Mouse (Mus musculus) midbrain, embryonic 14.5 days (tissue): Measurements from ENCODE around the gene Lias. TPM values are rescaled to one million over a fixed set of nuclear protein-coding genes. Genes with fewer than 3 reads are reported as not detected.

Experiments used
- ATAC-seq: fragments of 200-750 bp; cut with Nextera tagmentation; 2 replicates; pipeline ENCODE4 v1.8.0; 2017; ENCODE audit warnings: moderate number of reproducible peaks, moderate library complexity; ENCODE audit not compliant: low FRiP score, low TSS enrichment
- DNase-seq: peaks from one replicate; pipeline ENCODE4 v3.0.0-alpha.2; 2015
- H3K27ac ChIP-seq: fragments of 300-500 bp; sonication (generic); replicated peaks from 2 replicates; pipeline ENCODE4 v1.5.1; 2014; ENCODE audit warnings: mild to moderate bottlenecking, low read depth, low read length, moderate library complexity
- H3K27me3 ChIP-seq: fragments of 300-500 bp; sonication (generic); 2 replicates; pipeline ENCODE4 v1.6.1; 2014; ENCODE audit warnings: low read length, control low read depth, mixed read lengths; ENCODE audit not compliant: control insufficient read depth, insufficient read depth
- H3K36me3 ChIP-seq: fragments of 300-500 bp; sonication (generic); 2 replicates; pipeline ENCODE4 v1.6.1; 2014; ENCODE audit warnings: low read length, control low read depth; ENCODE audit not compliant: control insufficient read depth, insufficient read depth
- H3K4me1 ChIP-seq: fragments of 300-500 bp; sonication (generic); 2 replicates; pipeline ENCODE4 v1.6.1; 2014; ENCODE audit warnings: mild to moderate bottlenecking, antibody characterized with exemption, low read length, control low read depth; ENCODE audit not compliant: control insufficient read depth, insufficient read depth
- H3K4me2 ChIP-seq: fragments of 300-500 bp; sonication (generic); 2 replicates; pipeline ENCODE4 v1.6.1; 2014; ENCODE audit warnings: mild to moderate bottlenecking, low read length, moderate library complexity
- H3K4me3 ChIP-seq: fragments of 300-500 bp; sonication (generic); replicated peaks from 2 replicates; pipeline ENCODE4 v1.5.1; 2014; ENCODE audit warnings: low read depth, low read length
- H3K9ac ChIP-seq: fragments of 300-500 bp; sonication (generic); replicated peaks from 2 replicates; pipeline ENCODE4 v1.6.1; 2014; ENCODE audit warnings: mild to moderate bottlenecking, low read length, moderate library complexity
- H3K9me3 ChIP-seq: fragments of 300-500 bp; sonication (generic); 2 replicates; pipeline ENCODE4 v1.6.1; 2016; ENCODE audit warnings: low read length, control low read depth, mixed read lengths; ENCODE audit not compliant: control insufficient read depth
- WGBS: fragments of 180-500 bp; shearing (Covaris S2); extraction: QIAGEN DNeasy Blood & Tissue Kit; methylation state at CpG from one replicate; pipeline ENCODE4 v1.1.7; 2014; 5-methylcytosine and 5-hydroxymethylcytosine counted together
- polyA plus RNA-seq: library from polyadenylated mRNA; unstranded; fragments of >200 nt; fragmentation: Nextera tagmentation; extraction: Ambion mirVana; gene quantifications from 2 replicates; pipeline ENCODE4 v1.2.1, GENCODE M21; 2014

The Lias gene
- polyA plus RNA-seq, 1 experiment from 2014 or later = 66.2 TPM

DNA sequence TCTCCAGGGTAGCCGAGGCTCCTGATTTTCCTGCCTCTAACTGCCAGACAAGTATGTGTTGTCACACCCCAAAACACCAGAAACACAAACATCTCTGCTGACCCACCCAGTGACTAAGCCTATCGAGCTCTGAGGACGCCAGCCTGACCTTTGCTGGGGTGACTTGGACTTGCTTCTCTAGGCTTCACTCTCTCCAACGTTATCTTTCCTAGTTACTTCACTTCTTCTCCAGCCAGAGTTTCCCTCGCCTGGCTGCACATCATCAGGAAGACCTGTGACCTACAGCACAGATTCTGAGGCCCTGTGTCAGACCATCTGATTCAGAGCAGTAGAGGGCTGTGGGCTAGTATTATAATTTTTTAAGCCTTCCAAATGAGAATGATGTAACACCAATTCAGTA, 63.5 kb downstream of the Lias start:
- DNase-seq (no peak), ATAC-seq (no peak)
- H3K9ac ChIP-seq = no peak overlapping the region
- no peak overlapping the region for H3K4me3 ChIP-seq
- WGBS = 80% methylated on average over 5 of the region's 5 CpGs
- no peaks in the 10 kb centered on the region for H3K4me1 ChIP-seq
- H3K4me2 ChIP-seq = no peak overlapping the region
- no peak overlapping the region for H3K27ac ChIP-seq
- H3K27me3 ChIP-seq = no peaks in the 10 kb centered on the region
- no peaks in the 10 kb centered on the region for H3K9me3 ChIP-seq
- H3K36me3 ChIP-seq = peaks cover 44% of the 10 kb centered on the region

DNA sequence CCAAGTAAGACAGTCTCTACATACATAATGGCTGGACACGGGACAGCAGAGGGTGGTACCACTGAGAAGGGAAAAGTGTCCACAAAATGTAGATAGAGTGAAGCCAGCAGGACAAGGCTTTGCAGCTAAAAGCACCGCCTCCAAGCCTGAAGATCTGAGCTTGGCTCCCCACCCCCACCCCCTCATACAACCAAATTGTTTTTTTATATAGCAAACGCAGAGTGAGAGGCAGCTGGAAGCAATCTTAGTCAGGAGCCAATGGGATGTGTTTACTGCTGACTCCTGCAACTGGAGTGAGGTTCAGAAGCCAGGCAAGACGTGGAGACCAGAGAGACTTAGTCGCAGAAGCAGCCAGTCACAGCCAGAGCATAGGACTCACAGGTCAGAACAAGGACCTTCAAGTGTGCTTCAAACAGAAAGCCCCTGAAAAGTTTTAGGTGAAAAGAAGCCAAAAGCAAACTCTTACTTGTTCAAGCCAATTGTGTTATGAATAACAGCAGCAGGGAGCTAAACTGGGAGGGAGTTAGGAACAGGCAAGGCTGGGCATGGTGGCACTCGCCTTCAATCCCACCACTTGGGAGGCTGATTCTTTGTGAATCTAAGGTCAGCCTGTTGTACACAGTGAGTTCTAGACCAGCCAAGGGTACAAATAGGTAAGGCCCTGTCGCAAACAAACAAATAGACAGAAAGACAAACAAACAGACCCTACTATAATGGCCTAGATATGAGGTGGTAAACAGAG, 66.0 kb downstream of the Lias start:
- H3K4me1 ChIP-seq = no peaks in the 10 kb centered on the region
- no peaks in the 10 kb centered on the region for H3K9me3 ChIP-seq
- H3K27ac ChIP-seq = no peak overlapping the region
- H3K36me3 ChIP-seq = peaks cover 35% of the 10 kb centered on the region
- H3K4me3 ChIP-seq = no peak overlapping the region
- ATAC-seq (no peak), DNase-seq (no peak)
- 67% methylated on average over 7 of the region's 7 CpGs for WGBS
- H3K9ac ChIP-seq = no peak overlapping the region
- H3K4me2 ChIP-seq = no peak overlapping the region
- H3K27me3 ChIP-seq = no peaks in the 10 kb centered on the region

DNA sequence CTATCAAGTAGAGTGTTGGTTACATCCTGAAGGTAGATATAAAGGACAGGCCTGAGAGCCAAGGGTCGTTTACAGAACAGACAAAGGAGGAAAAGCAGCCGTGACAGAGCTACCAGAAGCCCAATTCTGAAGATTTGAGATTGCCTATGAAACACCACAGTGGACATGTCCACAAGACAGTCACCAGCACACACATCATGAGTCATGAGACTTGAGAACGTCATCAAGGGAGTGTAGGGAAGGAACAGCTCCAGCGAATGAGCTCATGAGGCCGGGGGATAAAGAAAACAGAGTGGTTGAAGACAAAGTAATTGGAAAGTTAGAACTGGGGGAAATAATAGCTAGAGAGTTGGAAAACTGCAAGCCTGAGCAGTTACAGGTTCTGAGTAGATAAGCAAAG, 66.5 kb downstream of the Lias start:
- Histone ChIP-seq H3K4me1 (no peaks in the 10 kb centered on the region), H3K27me3 (no peaks in the 10 kb centered on the region), H3K9ac (no peak overlapping the region), H3K4me3 (no peak overlapping the region), H3K9me3 (no peaks in the 10 kb centered on the region), H3K4me2 (no peak overlapping the region), H3K27ac (no peak overlapping the region), H3K36me3 (peaks cover 29% of the 10 kb centered on the region)
- WGBS = 83% methylated on average over 5 of the region's 5 CpGs
- ATAC-seq (no peak), DNase-seq (no peak)

DNA sequence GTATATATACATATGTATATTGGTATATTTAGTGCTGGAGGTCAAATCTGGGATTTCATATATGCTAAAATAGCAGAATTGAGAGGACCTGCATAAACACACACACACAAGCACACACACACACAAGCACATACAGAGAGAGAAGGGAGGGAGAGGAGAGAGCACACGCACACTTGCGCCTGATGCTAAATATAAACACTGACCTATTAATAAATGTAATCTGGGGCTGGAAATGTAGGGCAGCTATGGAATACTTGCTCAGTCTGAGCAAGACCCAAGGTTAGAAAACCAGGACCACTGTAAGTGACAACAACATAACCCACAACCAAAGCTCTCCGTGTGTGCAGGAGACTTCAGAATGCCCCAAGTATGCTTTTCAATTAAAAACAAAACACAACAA, 68.2 kb downstream of the Lias start:
- peaks cover 31% of the 10 kb centered on the region for H3K36me3 ChIP-seq
- no peak overlapping the region for H3K27ac ChIP-seq
- DNase-seq (no peak), ATAC-seq (no peak)
- H3K4me3 ChIP-seq = no peak overlapping the region
- H3K27me3 ChIP-seq = no peaks in the 10 kb centered on the region
- H3K4me2 ChIP-seq = no peak overlapping the region
- no peaks in the 10 kb centered on the region for H3K9me3 ChIP-seq
- H3K4me1 ChIP-seq = no peaks in the 10 kb centered on the region
- WGBS = 92% methylated on average over 3 of the region's 3 CpGs
- no peak overlapping the region for H3K9ac ChIP-seq

Other genes starting within 250 kb of the Lias start
- gene Wdr19, start 191.8 kb upstream of the Lias start, polyA plus RNA-seq = 11.3 and 18.3 TPM in 2 replicates
- 23.3 and 34.8 TPM in 2 replicates for gene Rfc1, start 55.8 kb upstream of the Lias start, polyA plus RNA-seq
- 0.12 TPM in 2 replicates for gene Klb, start 43.2 kb upstream of the Lias start, polyA plus RNA-seq
- gene Rpl9, start 53 bp upstream of the Lias start, polyA plus RNA-seq = 669 and 719 TPM in 2 replicates
- gene Ugdh, start 44.5 kb downstream of the Lias start, polyA plus RNA-seq = 37.0 and 46.0 TPM in 2 replicates
- gene Gm43552, start 101.3 kb downstream of the Lias start, polyA plus RNA-seq = 3.0 TPM in 1 of 2 replicates, not detected in the other
- 196 and 212 TPM in 2 replicates for gene Smim14, start 145.7 kb downstream of the Lias start, polyA plus RNA-seq
- 155 and 182 TPM in 2 replicates for gene Ube2k, start 145.7 kb downstream of the Lias start, polyA plus RNA-seq